Mouse (Mus musculus): ENCODE measurements at regions not wholly inside any gene's neighbourhood (a gene's known extent, or its start where the extent isn't known, plus 50 kb on each side); places are given as distances from the start of the nearest gene placed in this dataset.

GRCm38 (mm10) chr1:55947618-55948283, 542.0 kb downstream of the Plcl1 start:
- TF ChIP-seq CTCF (IDR thresholded peaks at IDR 0.05; ENCODE audit: control insufficient read depth, insufficient read depth, insufficient replicate concordance, low read depth, low read length) (no peak), POLR2A (IDR thresholded peaks at IDR 0.05; ENCODE audit: control insufficient read depth, low read depth, low read length) (no peak)

Data from testis, adult 2 months (tissue).